Mouse (Mus musculus) cerebellum, adult 8-10 months (tissue): ENCODE results near the gene Epc2.

ENCODE experiments used
- DNase-seq: peaks from one replicate; pipeline ENCODE4 v3.0.0; 2022

Epc2 gene

GRCm38 (mm10) chr2:49572111-49572642, 120.9 kb downstream of the Epc2 start:
- peak; percentile 24 for DNase-seq

GRCm38 (mm10) chr2:49572684-49573083, 121.4 kb downstream of the Epc2 start:
- no peak for DNase-seq

- DNase-seq, result no peak
Measured at GRCm38 (mm10) chr2:49573282-49573681, 122.0 kb downstream of the Epc2 start.

GRCm38 (mm10) chr2:49580585-49580984, 129.3 kb downstream of the Epc2 start:
- DNase-seq, result no peak

- DNase-seq, result no peak
Measured at GRCm38 (mm10) chr2:49582546-49582945, 131.3 kb downstream of the Epc2 start.

- no peak for DNase-seq
Measured at GRCm38 (mm10) chr2:49583311-49583710, 132.0 kb downstream of the Epc2 start.

GRCm38 (mm10) chr2:49590450-49590849, 139.2 kb downstream of the Epc2 start:
- peak; percentile 50 for DNase-seq

- no peak for DNase-seq
Measured at GRCm38 (mm10) chr2:49592926-49593325, 141.6 kb downstream of the Epc2 start.

- peak; percentile 75 for DNase-seq
Measured at GRCm38 (mm10) chr2:49594886-49595285, 143.6 kb downstream of the Epc2 start.

GRCm38 (mm10) chr2:49596318-49596717, 145.0 kb downstream of the Epc2 start:
- DNase-seq, result peak; percentile 60

GRCm38 (mm10) chr2:49600021-49600681, 148.9 kb downstream of the Epc2 start:
- DNase-seq, result no peak
